Mouse (Mus musculus): ENCODE data around the gene Zfp583.

DNA sequence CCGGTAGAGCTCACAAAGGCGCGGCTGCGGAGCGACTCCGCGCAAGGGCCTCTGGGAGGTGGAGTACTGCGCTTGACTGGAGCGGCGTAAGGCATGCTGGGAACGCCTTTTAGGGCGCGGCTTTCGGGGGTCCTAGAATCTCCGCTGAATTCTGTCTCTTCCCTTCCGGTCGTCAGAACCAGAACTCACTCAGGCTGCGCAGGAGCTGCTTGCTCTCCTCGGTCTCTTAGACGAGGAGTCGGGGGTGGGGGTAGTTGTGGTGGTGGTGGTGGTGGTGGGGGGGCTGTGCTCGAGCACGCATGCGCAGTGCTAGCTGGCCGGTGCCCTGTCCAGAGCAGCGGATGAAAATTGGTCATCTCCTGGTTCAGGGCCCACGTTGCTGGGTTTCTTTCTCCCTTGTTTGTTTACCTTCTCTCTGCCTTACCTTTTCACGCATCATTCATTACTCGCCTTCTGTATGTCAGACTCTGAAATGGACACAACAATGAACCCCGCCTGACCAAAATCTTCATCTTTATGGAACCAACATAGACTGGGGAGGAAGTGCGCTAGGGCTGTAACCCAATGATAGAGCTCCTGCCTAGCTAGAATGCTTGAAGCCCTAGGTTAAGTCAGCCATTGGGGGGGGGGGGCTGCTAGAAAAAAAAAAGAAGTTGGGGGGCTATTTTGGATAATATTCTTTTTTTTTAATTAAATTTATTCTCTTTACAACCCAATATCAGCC, at the start of gene Zfp583:
- TF ChIP-seq CTCF (IDR thresholded peaks at IDR 0.05; ENCODE audit: borderline replicate concordance, extremely low read depth, insufficient read depth, insufficient read length) = no peak
- peak; percentile 32; the same call in 1 of the 2 replicates for TF ChIP-seq POLR2A (IDR thresholded peaks at IDR 0.05; ENCODE audit: borderline replicate concordance, extremely low read depth, insufficient read depth, insufficient read length, poor library complexity, severe bottlenecking)
